Mouse (Mus musculus) kidney, postnatal 0 days (tissue): ENCODE measurements around the gene Tcf25. TPM values are rescaled to one million over a fixed set of nuclear protein-coding genes. Genes with fewer than 3 reads are reported as not detected.
A peak's percentile ranks its signal among the peaks of the same experiment; 100 is the strongest.

Experiments used
- ATAC-seq: fragments of 200-750 bp; cut with Nextera tagmentation; replicated peaks from 2 replicates; pipeline ENCODE4 v1.8.0; 2017; ENCODE audit warnings: low read depth, moderate number of reproducible peaks, moderate TSS enrichment, moderate library complexity; ENCODE audit not compliant: low FRiP score
- DNase-seq: peaks from one replicate; pipeline ENCODE4 v3.0.0-alpha.2; 2016; ENCODE audit warnings: low spot score
- H3K27ac ChIP-seq: fragments of 300-500 bp; sonication (generic); 2 replicates; pipeline ENCODE4 v1.5.1; 2014; ENCODE audit warnings: mild to moderate bottlenecking
- H3K27me3 ChIP-seq: fragments of 300-500 bp; sonication (generic); 2 replicates; pipeline ENCODE4 v1.6.1; 2014; ENCODE audit warnings: low read length, mixed read lengths; ENCODE audit not compliant: insufficient read depth
- H3K36me3 ChIP-seq: fragments of 300-500 bp; sonication (generic); 2 replicates; pipeline ENCODE4 v1.6.1; 2014; ENCODE audit warnings: low read length, mixed read lengths; ENCODE audit not compliant: insufficient read depth
- H3K4me1 ChIP-seq: fragments of 300-500 bp; sonication (generic); replicated peaks from 2 replicates; pipeline ENCODE4 v1.6.1; 2014; ENCODE audit warnings: antibody characterized with exemption, low read length, mixed read lengths; ENCODE audit not compliant: insufficient read depth
- H3K4me2 ChIP-seq: fragments of 300-500 bp; sonication (generic); 2 replicates; pipeline ENCODE4 v1.6.1; 2014; ENCODE audit warnings: mild to moderate bottlenecking, low read length, moderate library complexity, mixed read lengths
- H3K4me3 ChIP-seq: fragments of 300-500 bp; sonication (generic); replicated peaks from 2 replicates; pipeline ENCODE4 v1.5.1; 2014; ENCODE audit warnings: low read depth, low read length
- H3K9ac ChIP-seq: fragments of 300-500 bp; sonication (generic); 2 replicates; pipeline ENCODE4 v1.6.1; 2014; ENCODE audit warnings: low read depth, low read length
- H3K9me3 ChIP-seq: fragments of 300-500 bp; sonication (generic); replicated peaks from 2 replicates; pipeline ENCODE4 v1.6.1; 2016; ENCODE audit warnings: low read length, inconsistent platforms, mixed read lengths
- CTCF ChIP-seq: IDR thresholded peaks from 2 replicates; pipeline ENCODE4 v1.5.1; 2016; ENCODE audit warnings: antibody characterized with exemption, low read depth, mild to moderate bottlenecking, moderate library complexity
- WGBS: fragments of 180-500 bp; shearing (Covaris S2); extraction: QIAGEN DNeasy Blood & Tissue Kit; methylation state at CpG from one replicate; pipeline ENCODE4 v1.1.7; 2014; 5-methylcytosine and 5-hydroxymethylcytosine counted together
- polyA plus RNA-seq: library from polyadenylated mRNA; unstranded; fragments of >200 nt; fragmentation: Nextera tagmentation; extraction: Ambion mirVana; gene quantifications from 2 replicates; pipeline ENCODE4 v1.2.1, GENCODE M21; 2015

Gene Tcf25
- polyA plus RNA-seq, 1 experiment from 2014 or later: 170 TPM

GRCm38 (mm10) chr8:123331810-123332209, 41.7 kb upstream of the Tcf25 start:
- no peaks in the 10 kb centered on the region for H3K27me3 ChIP-seq
- H3K4me3 ChIP-seq: no peak overlapping the region
- DNase-seq (no peak), ATAC-seq (no peak)
- H3K9ac ChIP-seq: peak overlapping the region; percentile 39; the same call in 1 of the 2 replicates
- 30% methylated on average over 8 of the region's 8 CpGs for WGBS
- 0 out of 2 replicates have a peak, but pooled peaks cover 2% of the 10 kb centered on the region for H3K4me1 ChIP-seq
- H3K27ac ChIP-seq: no peak overlapping the region
- peak overlapping the region; percentile 62 for H3K4me2 ChIP-seq
- no peak for TF ChIP-seq CTCF
- no peaks in the 10 kb centered on the region for H3K36me3 ChIP-seq
- H3K9me3 ChIP-seq: no peaks in the 10 kb centered on the region

- Histone ChIP-seq H3K27me3 (no peaks in the 10 kb centered on the region), H3K9me3 (no peaks in the 10 kb centered on the region), H3K4me1 (0 out of 2 replicates have a peak, but pooled peaks cover 2% of the 10 kb centered on the region), H3K4me3 (peak within 1 kb of the TSS; percentile 39), H3K27ac (no peak within 1 kb of the TSS), H3K4me2 (peak within 1 kb of the TSS; percentile 62), H3K36me3 (no peaks in the 10 kb centered on the region), H3K9ac (peak within 1 kb of the TSS; percentile 39; the same call in 1 of the 2 replicates)
- TF ChIP-seq CTCF: no peak
- DNase-seq (peak; percentile 86), ATAC-seq (peak; percentile 81)
- WGBS: under 1% methylated on average over 76 of the region's 85 CpGs
These were observed 41.1 kb upstream of the Tcf25 start, which contains the start of gene Spire2 for GRCm38 (mm10) chr8:123332262-123333090. Spire2 (plus strand) TSS chr8:123332713.

GRCm38 (mm10) chr8:123333091-123333587, 40.4 kb upstream of the Tcf25 start:
- Histone ChIP-seq H3K9me3 (no peaks in the 10 kb centered on the region), H3K27ac (no peak overlapping the region), H3K9ac (peak overlapping the region; percentile 39; the same call in 1 of the 2 replicates), H3K4me2 (peak overlapping the region; percentile 62), H3K4me3 (peak overlapping the region; percentile 39), H3K36me3 (no peaks in the 10 kb centered on the region), H3K27me3 (no peaks in the 10 kb centered on the region), H3K4me1 (0 out of 2 replicates have a peak, but pooled peaks cover 2% of the 10 kb centered on the region)
- ATAC-seq (peak; percentile 52; the same call in 1 of the 2 replicates), DNase-seq (no peak)
- TF ChIP-seq CTCF: no peak
- WGBS: 3% methylated on average over 21 of the region's 21 CpGs

- 0 out of 2 replicates have a peak, but pooled peaks cover 2% of the 10 kb centered on the region for H3K4me1 ChIP-seq
- DNase-seq (no peak), ATAC-seq (no peak)
- H3K27ac ChIP-seq: no peak overlapping the region
- TF ChIP-seq CTCF: no peak
- H3K9ac ChIP-seq: no peak overlapping the region
- H3K4me3 ChIP-seq: 0 out of 2 replicates have a peak overlapping the region, but pooled peaks have one; percentile 2
- H3K9me3 ChIP-seq: no peaks in the 10 kb centered on the region
- H3K27me3 ChIP-seq: no peaks in the 10 kb centered on the region
- 7% methylated on average over 7 of the region's 7 CpGs for WGBS
- H3K36me3 ChIP-seq: no peaks in the 10 kb centered on the region
- peak overlapping the region; percentile 29; the same call in 1 of the 2 replicates for H3K4me2 ChIP-seq
These were observed 39.7 kb upstream of the Tcf25 start for GRCm38 (mm10) chr8:123333864-123334263.

- ATAC-seq (no peak), DNase-seq (no peak)
- Histone ChIP-seq H3K4me2 (0 out of 2 replicates have a peak overlapping the region, but pooled peaks have one; percentile 4), H3K4me3 (no peak overlapping the region), H3K9ac (no peak overlapping the region), H3K4me1 (0 out of 2 replicates have a peak, but pooled peaks cover 2% of the 10 kb centered on the region), H3K27me3 (no peaks in the 10 kb centered on the region), H3K36me3 (no peaks in the 10 kb centered on the region), H3K27ac (no peak overlapping the region), H3K9me3 (no peaks in the 10 kb centered on the region)
- no peak for TF ChIP-seq CTCF
- 5% methylated on average over 1 of the region's 1 CpGs for WGBS
These were observed 39.1 kb upstream of the Tcf25 start for GRCm38 (mm10) chr8:123334467-123334866.

GRCm38 (mm10) chr8:123337475-123337874, 36.1 kb upstream of the Tcf25 start:
- Histone ChIP-seq H3K9ac (no peak overlapping the region), H3K9me3 (no peaks in the 10 kb centered on the region), H3K27ac (no peak overlapping the region), H3K4me3 (no peak overlapping the region), H3K27me3 (no peaks in the 10 kb centered on the region), H3K36me3 (no peaks in the 10 kb centered on the region), H3K4me1 (0 out of 2 replicates have a peak, but pooled peaks cover 2% of the 10 kb centered on the region), H3K4me2 (no peak overlapping the region)
- no peak for TF ChIP-seq CTCF
- ATAC-seq (no peak), DNase-seq (no peak)
- 80% methylated on average over 3 of the region's 3 CpGs for WGBS
